Mouse (Mus musculus): ENCODE data around the gene Serf2. TPM values are rescaled to one million over a fixed set of nuclear protein-coding genes. Genes with fewer than 3 reads are reported as not detected.

Gene Serf2
- polyA plus RNA-seq, 1 experiment from 2014 or later = 495 TPM

GRCm38 (mm10) chr2:121425890-121426289, 23.1 kb upstream of the Serf2 start:
- H3K4me3 ChIP-seq = no peak overlapping the region
- ATAC-seq (ENCODE audit: insufficient number of reproducible peaks, insufficient read depth, low FRiP score, low TSS enrichment) = no peak
- no peak overlapping the region for H3K9ac ChIP-seq
- no peak overlapping the region for H3K27ac ChIP-seq
- H3K27me3 ChIP-seq = no peaks in the 10 kb centered on the region
- H3K4me1 ChIP-seq = no peaks in the 10 kb centered on the region
- WGBS = 90% methylated on average over 2 of the region's 2 CpGs
- H3K4me2 ChIP-seq (replicated peaks) = no peak overlapping the region
- H3K9me3 ChIP-seq = no peaks in the 10 kb centered on the region
- H3K36me3 ChIP-seq = peaks cover 89% of the 10 kb centered on the region

GRCm38 (mm10) chr2:121434854-121435253, 14.1 kb upstream of the Serf2 start:
- Histone ChIP-seq H3K4me1 (no peaks in the 10 kb centered on the region), H3K27me3 (no peaks in the 10 kb centered on the region), H3K9ac (no peak overlapping the region), H3K4me2 (replicated peaks) (no peak overlapping the region), H3K36me3 (peaks cover 94% of the 10 kb centered on the region), H3K4me3 (no peak overlapping the region), H3K9me3 (no peaks in the 10 kb centered on the region), H3K27ac (no peak overlapping the region)
- ATAC-seq (ENCODE audit: insufficient number of reproducible peaks, insufficient read depth, low FRiP score, low TSS enrichment) = no peak
- 100% methylated on average over 1 of the region's 1 CpGs for WGBS

GRCm38 (mm10) chr2:121439746-121440145, 9.2 kb upstream of the Serf2 start:
- H3K27me3 ChIP-seq = peaks cover 9% of the 10 kb centered on the region; the same call in 1 of the 2 replicates
- H3K9me3 ChIP-seq = no peaks in the 10 kb centered on the region
- H3K4me3 ChIP-seq = no peak overlapping the region
- H3K36me3 ChIP-seq = peaks cover 47% of the 10 kb centered on the region
- 72% methylated on average over 4 of the region's 4 CpGs for WGBS
- H3K4me1 ChIP-seq = peaks cover 15% of the 10 kb centered on the region
- ATAC-seq (ENCODE audit: insufficient number of reproducible peaks, insufficient read depth, low FRiP score, low TSS enrichment) = no peak
- no peak overlapping the region for H3K9ac ChIP-seq
- H3K4me2 ChIP-seq (replicated peaks) = no peak overlapping the region
- no peak overlapping the region for H3K27ac ChIP-seq

GRCm38 (mm10) chr2:121440834-121441605, 8.0 kb upstream of the Serf2 start:
- WGBS = 57% methylated on average over 5 of the region's 5 CpGs
- no peaks in the 10 kb centered on the region for H3K9me3 ChIP-seq
- ATAC-seq (ENCODE audit: insufficient number of reproducible peaks, insufficient read depth, low FRiP score, low TSS enrichment) = no peak
- H3K27ac ChIP-seq = no peak overlapping the region
- H3K36me3 ChIP-seq = peaks cover 36% of the 10 kb centered on the region
- peaks cover 15% of the 10 kb centered on the region for H3K4me1 ChIP-seq
- no peak overlapping the region for H3K9ac ChIP-seq
- H3K27me3 ChIP-seq = peaks cover 9% of the 10 kb centered on the region; the same call in 1 of the 2 replicates
- H3K4me3 ChIP-seq = no peak overlapping the region
- no peak overlapping the region; the same call in 1 of the 2 replicates for H3K4me2 ChIP-seq (replicated peaks)

GRCm38 (mm10) chr2:121441800-121442199, 7.2 kb upstream of the Serf2 start:
- peaks cover 15% of the 10 kb centered on the region for H3K4me1 ChIP-seq
- H3K27me3 ChIP-seq = peaks cover 9% of the 10 kb centered on the region; the same call in 1 of the 2 replicates
- H3K36me3 ChIP-seq = peaks cover 31% of the 10 kb centered on the region
- no peak for ATAC-seq (ENCODE audit: insufficient number of reproducible peaks, insufficient read depth, low FRiP score, low TSS enrichment)
- H3K9me3 ChIP-seq = no peaks in the 10 kb centered on the region
- peak overlapping the region; percentile 51; the same call in 1 of the 2 replicates for H3K9ac ChIP-seq
- H3K27ac ChIP-seq = no peak overlapping the region
- WGBS = 3% methylated on average over 11 of the region's 11 CpGs
- peak overlapping the region; percentile 86 for H3K4me2 ChIP-seq (replicated peaks)
- peak overlapping the region; percentile 46 for H3K4me3 ChIP-seq

GRCm38 (mm10) chr2:121442259-121443067, 6.5 kb upstream of the Serf2 start:
- Histone ChIP-seq H3K4me3 (peak overlapping the region; percentile 46), H3K4me1 (peaks cover 15% of the 10 kb centered on the region), H3K36me3 (peaks cover 24% of the 10 kb centered on the region), H3K4me2 (replicated peaks) (peak overlapping the region; percentile 86), H3K9ac (peak overlapping the region; percentile 51), H3K27ac (no peak overlapping the region), H3K27me3 (peaks cover 9% of the 10 kb centered on the region; the same call in 1 of the 2 replicates), H3K9me3 (no peaks in the 10 kb centered on the region)
- peak; percentile 57; the same call in 1 of the 2 replicates for ATAC-seq (ENCODE audit: insufficient number of reproducible peaks, insufficient read depth, low FRiP score, low TSS enrichment)
- 2% methylated on average over 30 of the region's 30 CpGs for WGBS

GRCm38 (mm10) chr2:121443068-121443349, 6.0 kb upstream of the Serf2 start:
- H3K9me3 ChIP-seq = no peaks in the 10 kb centered on the region
- no peak overlapping the region for H3K27ac ChIP-seq
- peak overlapping the region; percentile 46 for H3K4me3 ChIP-seq
- H3K4me1 ChIP-seq = peaks cover 17% of the 10 kb centered on the region
- peak overlapping the region; percentile 86 for H3K4me2 ChIP-seq (replicated peaks)
- 0 out of 2 replicates have a peak overlapping the region, but pooled peaks have one; percentile 51 for H3K9ac ChIP-seq
- 19% methylated on average over 8 of the region's 8 CpGs for WGBS
- H3K27me3 ChIP-seq = peaks cover 9% of the 10 kb centered on the region; the same call in 1 of the 2 replicates
- ATAC-seq (ENCODE audit: insufficient number of reproducible peaks, insufficient read depth, low FRiP score, low TSS enrichment) = no peak
- peaks cover 19% of the 10 kb centered on the region for H3K36me3 ChIP-seq

- Histone ChIP-seq H3K4me1 (peaks cover 19% of the 10 kb centered on the region), H3K9me3 (no peaks in the 10 kb centered on the region), H3K27me3 (peaks cover 9% of the 10 kb centered on the region; the same call in 1 of the 2 replicates), H3K9ac (no peak within 1 kb of the TSS), H3K4me3 (no peak within 1 kb of the TSS), H3K4me2 (replicated peaks) (peak within 1 kb of the TSS; percentile 86), H3K27ac (no peak within 1 kb of the TSS), H3K36me3 (peaks cover 7% of the 10 kb centered on the region)
- no peak for ATAC-seq (ENCODE audit: insufficient number of reproducible peaks, insufficient read depth, low FRiP score, low TSS enrichment)
- whole genome bisulfite sequencing = 90% methylated on average over 1 of the region's 1 CpGs
Measured at GRCm38 (mm10) chr2:121444178-121444577, 4.8 kb upstream of the Serf2 start, which contains the start of gene Ell3. Ell3 (minus strand) TSS chr2:121444278.

GRCm38 (mm10) chr2:121445117-121445516, 3.9 kb upstream of the Serf2 start:
- no peak overlapping the region for H3K27ac ChIP-seq
- no peaks in the 10 kb centered on the region for H3K9me3 ChIP-seq
- 85% methylated on average over 3 of the region's 3 CpGs for whole genome bisulfite sequencing
- no peak for ATAC-seq (ENCODE audit: insufficient number of reproducible peaks, insufficient read depth, low FRiP score, low TSS enrichment)
- peaks cover 20% of the 10 kb centered on the region for H3K4me1 ChIP-seq
- H3K9ac ChIP-seq = no peak overlapping the region
- H3K36me3 ChIP-seq = no peaks in the 10 kb centered on the region
- H3K4me2 ChIP-seq (replicated peaks) = no peak overlapping the region
- peaks cover 9% of the 10 kb centered on the region; the same call in 1 of the 2 replicates for H3K27me3 ChIP-seq
- no peak overlapping the region for H3K4me3 ChIP-seq

GRCm38 (mm10) chr2:121446506-121446905, 2.5 kb upstream of the Serf2 start:
- Histone ChIP-seq H3K4me1 (peaks cover 32% of the 10 kb centered on the region), H3K9ac (no peak overlapping the region), H3K9me3 (no peaks in the 10 kb centered on the region), H3K36me3 (0 out of 2 replicates have a peak, but pooled peaks cover 2% of the 10 kb centered on the region), H3K27me3 (peaks cover 9% of the 10 kb centered on the region; the same call in 1 of the 2 replicates), H3K4me3 (no peak overlapping the region), H3K27ac (no peak overlapping the region), H3K4me2 (replicated peaks) (no peak overlapping the region)
- ATAC-seq (ENCODE audit: insufficient number of reproducible peaks, insufficient read depth, low FRiP score, low TSS enrichment) = no peak
- 84% methylated on average over 4 of the region's 4 CpGs for WGBS

GRCm38 (mm10) chr2:121447006-121447405, 2.0 kb upstream of the Serf2 start:
- peaks cover 30% of the 10 kb centered on the region for H3K4me1 ChIP-seq
- H3K9me3 ChIP-seq = no peaks in the 10 kb centered on the region
- H3K4me3 ChIP-seq = no peak overlapping the region
- peaks cover 4% of the 10 kb centered on the region; the same call in 1 of the 2 replicates for H3K27me3 ChIP-seq
- ATAC-seq (ENCODE audit: insufficient number of reproducible peaks, insufficient read depth, low FRiP score, low TSS enrichment) = no peak
- H3K27ac ChIP-seq = no peak overlapping the region
- H3K36me3 ChIP-seq = 0 out of 2 replicates have a peak, but pooled peaks cover 3% of the 10 kb centered on the region
- WGBS = 87% methylated on average over 3 of the region's 3 CpGs
- no peak overlapping the region for H3K9ac ChIP-seq
- no peak overlapping the region for H3K4me2 ChIP-seq (replicated peaks)

Data from embryonic facial prominence, embryonic 12.5 days (tissue).